ENCODE assay signal across 27 mouse cellular contexts in genomic region chr5:37442767-37443166, GRCm38 (mm10).
"Had no signal": no experiment of that assay in that cellular context is flagged by ENCODE, and none has a peak within 500 bp of the region (broad histone marks: within the 10 kb centered on the region; RNA-seq: fewer than 3 reads in every experiment).

No protein-coding gene starts in this region.

- H3K4me3 ChIP-seq: gastrocnemius, adult 2 months; heart, adult 2 months; heart, embryonic 13.5 days; heart, embryonic 15.5 days; hindbrain, embryonic 13.5 days; hindbrain, embryonic 15.5 days; layer of hippocampus, adult 2 months; limb, embryonic 13.5 days; limb, embryonic 15.5 days; liver, embryonic 12.5 days had no signal

- ATAC-seq: hindbrain, postnatal 0 days; intestine, embryonic 16.5 days; liver, embryonic 12.5 days had no signal

- H3K4me1 ChIP-seq: heart, embryonic 15.5 days; hindbrain, embryonic 13.5 days; hindbrain, embryonic 15.5 days; limb, embryonic 13.5 days; limb, embryonic 15.5 days; liver, embryonic 12.5 days had no signal

- H3K36me3 ChIP-seq: heart, embryonic 13.5 days; heart, embryonic 15.5 days; hindbrain, embryonic 15.5 days; limb, embryonic 13.5 days; limb, embryonic 15.5 days; liver, embryonic 12.5 days had no signal

- H3K27me3 ChIP-seq: heart, embryonic 15.5 days; hindbrain, embryonic 13.5 days; hindbrain, embryonic 15.5 days; limb, embryonic 13.5 days; limb, embryonic 15.5 days; liver, embryonic 12.5 days had no signal

- H3K27ac ChIP-seq: gastrocnemius, adult 2 months; heart, adult 2 months; heart, embryonic 13.5 days; heart, embryonic 15.5 days; hindbrain, embryonic 13.5 days; hindbrain, embryonic 15.5 days; hindbrain, postnatal 0 days; layer of hippocampus, adult 2 months; limb, embryonic 13.5 days; limb, embryonic 15.5 days; liver, embryonic 12.5 days; liver, embryonic 14.5 days had no signal

- H3K9ac ChIP-seq: heart, embryonic 13.5 days; heart, embryonic 15.5 days; hindbrain, embryonic 13.5 days; hindbrain, embryonic 15.5 days; limb, embryonic 13.5 days; limb, embryonic 15.5 days; liver, embryonic 12.5 days; liver, embryonic 14.5 days had no signal

- H3K9me3 ChIP-seq: heart, embryonic 15.5 days; hindbrain, embryonic 13.5 days; hindbrain, embryonic 15.5 days; limb, embryonic 15.5 days; liver, embryonic 12.5 days had no signal

- H3K4me2 ChIP-seq: heart, embryonic 11.5 days; heart, embryonic 13.5 days; heart, embryonic 15.5 days; hindbrain, embryonic 13.5 days; hindbrain, embryonic 15.5 days; limb, embryonic 13.5 days; limb, embryonic 15.5 days; liver, embryonic 12.5 days had no signal

- DNase-seq: gastrocnemius, adult 2 months; gastrocnemius, postnatal 14 days; gastrocnemius, postnatal 36 days; heart, adult 11 months; heart, adult 2 months; heart, postnatal 14 days; heart, postnatal 36 days; kidney, adult 11 months; kidney, adult 2 months; kidney, postnatal 10 days; kidney, postnatal 25 days; kidney, postnatal 4 days; layer of hippocampus, adult 9-11 months; layer of hippocampus, postnatal 36 days; left cerebral cortex, postnatal 4 days had no signal
